Mouse (Mus musculus): ENCODE data around the gene Rpl36a-ps1. TPM values are rescaled to one million over a fixed set of nuclear protein-coding genes. Genes with fewer than 3 reads are reported as not detected.

Gene Rpl36a-ps1
- polyA plus RNA-seq (2021; fragmentation: Nextera tagmentation) = 3.5 and 4.7 TPM in 2 replicates
- long read RNA-seq, experiment 1, transcript Rpl36a-ps1-201 (1 exons, 449 nt) = major isoform, 7 of 7 reads
- long read RNA-seq, experiment 1, partial matches to known transcripts = 0 of 7 reads
- long read RNA-seq, experiment 1, other reads (novel, unspliced or antisense) = 0 of 7 reads
- long read RNA-seq, experiment 2 = 0 reads

DNA sequence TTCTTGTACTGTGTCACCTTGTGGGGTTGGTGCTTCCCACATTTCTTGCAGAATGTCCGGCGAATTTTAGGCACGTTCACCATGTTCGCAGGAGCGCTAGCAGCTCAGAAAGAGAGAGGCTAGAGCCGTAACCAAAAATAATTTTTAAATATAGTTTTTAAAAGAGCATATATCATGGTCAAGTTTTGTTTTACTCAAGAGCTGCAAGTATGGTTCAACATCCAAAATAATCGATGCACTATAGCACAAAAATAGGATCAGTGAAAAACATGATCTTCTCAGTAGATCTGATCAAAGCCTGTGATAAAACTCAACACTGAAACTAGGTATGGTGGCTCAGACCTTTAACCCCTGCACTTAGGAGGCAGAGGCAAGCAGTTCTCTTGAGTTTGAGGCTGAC is at the start of gene Rpl36a-ps1:
TSS of gene Rpl36a-ps1 (minus strand) at position 101 of the 400 bp plus-strand sequence.

Other genes with a start within 250 kb of the Rpl36a-ps1 start
- 105 and 109 TPM in 2 replicates for gene Mzt1, start 51.8 kb upstream of the Rpl36a-ps1 start, polyA plus RNA-seq (2021; fragmentation: Nextera tagmentation)
- 0.69 and 0.72 TPM in 2 replicates for gene Bora, start 51.9 kb upstream of the Rpl36a-ps1 start, polyA plus RNA-seq (2021; fragmentation: Nextera tagmentation)
- 7.6 and 8.3 TPM in 2 replicates for gene Pibf1, start 105.1 kb upstream of the Rpl36a-ps1 start, polyA plus RNA-seq (2021; fragmentation: Nextera tagmentation)
- 2.2 and 3.7 TPM in 2 replicates for gene Dis3, start 105.5 kb upstream of the Rpl36a-ps1 start, polyA plus RNA-seq (2021; fragmentation: Nextera tagmentation)

All from layer of hippocampus, adult 6 months (tissue).